In genomic region chr1:36708626-36709025, GRCm38 (mm10) we compare ENCODE assay signal across 9 mouse cellular contexts. TPM values are rescaled to one million over a fixed set of nuclear protein-coding genes. Genes with fewer than 3 reads are reported as not detected.
A peak's percentile ranks its signal among the peaks of the same experiment; 100 is the strongest.
DNase-seq lines count a peak whose midpoint lies in the region; ATAC-seq and TF ChIP-seq lines count a peak whose summit lies in the region.
"Had no signal": no experiment of that assay in that cellular context is flagged by ENCODE, and none has a peak within 500 bp of the region (broad histone marks: within the 10 kb centered on the region; RNA-seq: fewer than 3 reads in every experiment).

No protein-coding gene starts in this region.

- peaks cover 43% of the 10 kb centered on the region for H3K36me3 ChIP-seq in kidney, embryonic 15.5 days
- peaks cover 28% of the 10 kb centered on the region for H3K36me3 ChIP-seq in hindbrain, postnatal 0 days (ENCODE audit: insufficient read depth, low read length)
- H3K36me3 ChIP-seq in midbrain, embryonic 16.5 days (ENCODE audit: control insufficient read depth, insufficient read depth, low read length) = peaks cover 13% of the 10 kb centered on the region

- peak overlapping the region; percentile 69 for H3K4me2 ChIP-seq in kidney, embryonic 15.5 days
- peak overlapping the region; percentile 77 for H3K4me2 ChIP-seq in hindbrain, postnatal 0 days (ENCODE audit: low read depth, low read length)
- H3K4me2 ChIP-seq in midbrain, embryonic 16.5 days (ENCODE audit: low read length) = peak overlapping the region; percentile 82

- no peaks in the 10 kb centered on the region for H3K9me3 ChIP-seq in kidney, embryonic 15.5 days (replicated peaks)
- H3K9me3 ChIP-seq in hindbrain, postnatal 0 days (ENCODE audit: low read length) = no peaks in the 10 kb centered on the region
- H3K9me3 ChIP-seq in midbrain, embryonic 16.5 days (replicated peaks; ENCODE audit: control insufficient read depth, low read length, poor library complexity, severe bottlenecking) = no peaks in the 10 kb centered on the region

- TF ChIP-seq CTCF in cortical plate, adult 2 months (IDR thresholded peaks at IDR 0.05; ENCODE audit: extremely low read depth, insufficient read depth, low read length) = no peak
- TF ChIP-seq CTCF in hindbrain, postnatal 0 days (IDR thresholded peaks at IDR 0.05; ENCODE audit: low read depth) = no peak

- H3K4me3 ChIP-seq in kidney, embryonic 15.5 days (replicated peaks) = peak overlapping the region; percentile 97
- peak overlapping the region; percentile 86 for H3K4me3 ChIP-seq in cortical plate, adult 2 months (ENCODE audit: insufficient read depth, low read length)
- H3K4me3 ChIP-seq in hindbrain, postnatal 0 days (ENCODE audit: low read length) = peak overlapping the region; percentile 95
- H3K4me3 ChIP-seq in midbrain, embryonic 16.5 days (ENCODE audit: low read depth, low read length) = peak overlapping the region; percentile 85

- WGBS in kidney, embryonic 15.5 days = 72% methylated on average over 1 of the region's 1 CpGs
- 89% methylated on average over 1 of the region's 1 CpGs for WGBS in hindbrain, postnatal 0 days
- 95% methylated on average over 1 of the region's 1 CpGs for WGBS in midbrain, embryonic 16.5 days

- no peak for TF ChIP-seq POLR2A in cortical plate, adult 2 months (IDR thresholded peaks at IDR 0.05; ENCODE audit: extremely low read depth, insufficient read depth, low read length)

- H3K4me1 ChIP-seq in kidney, embryonic 15.5 days = peaks cover 26% of the 10 kb centered on the region
- peaks cover 2% of the 10 kb centered on the region; the same call in 1 of the 2 replicates for H3K4me1 ChIP-seq in cortical plate, adult 2 months (ENCODE audit: control insufficient read depth, insufficient read depth, low read length)
- H3K4me1 ChIP-seq in hindbrain, postnatal 0 days (ENCODE audit: insufficient read depth, low read length) = peaks cover 11% of the 10 kb centered on the region
- H3K4me1 ChIP-seq in midbrain, embryonic 16.5 days (ENCODE audit: control insufficient read depth, insufficient read depth, low read length) = peaks cover 15% of the 10 kb centered on the region

- DNase-seq in kidney, postnatal 10 days = no peak
- DNase-seq in hindbrain, postnatal 0 days (ENCODE audit: low spot score) = no peak
- no peak for DNase-seq in urinary bladder, postnatal 36 days (ENCODE audit: low spot score in 2 of 2)
- no peak for DNase-seq in frontal cortex, postnatal 14 days (ENCODE audit: low spot score in 2 of 2)

- no peak for ATAC-seq in kidney, embryonic 15.5 days (replicated peaks; ENCODE audit: low FRiP score)
- ATAC-seq in hindbrain, postnatal 0 days = no peak
- no peak for ATAC-seq in midbrain, embryonic 16.5 days
- no peak for ATAC-seq in granulocyte monocyte progenitor cell, adult 5-6 weeks (replicated peaks; ENCODE audit: poor library complexity, severe bottlenecking)

- peak overlapping the region; percentile 90 for H3K9ac ChIP-seq in kidney, embryonic 15.5 days
- peak overlapping the region; percentile 90 for H3K9ac ChIP-seq in hindbrain, postnatal 0 days (replicated peaks; ENCODE audit: low read length)
- H3K9ac ChIP-seq in midbrain, embryonic 16.5 days (ENCODE audit: low read depth, low read length) = peak overlapping the region; percentile 89

- H3K27ac ChIP-seq in kidney, embryonic 15.5 days = no peak overlapping the region
- H3K27ac ChIP-seq in cortical plate, adult 2 months (ENCODE audit: insufficient read depth, low read length) = no peak overlapping the region
- no peak overlapping the region for H3K27ac ChIP-seq in hindbrain, postnatal 0 days
- H3K27ac ChIP-seq in midbrain, embryonic 16.5 days (ENCODE audit: low read length) = no peak overlapping the region

- H3K27me3 ChIP-seq in kidney, embryonic 15.5 days = no peaks in the 10 kb centered on the region
- H3K27me3 ChIP-seq in hindbrain, postnatal 0 days (ENCODE audit: insufficient read depth, low read length) = no peaks in the 10 kb centered on the region
- no peaks in the 10 kb centered on the region for H3K27me3 ChIP-seq in midbrain, embryonic 16.5 days (ENCODE audit: control insufficient read depth, insufficient read depth, low read depth, low read length)

RNA-seq across cellular contexts. Expression of gene 4933424G06Rik, which starts 1.3 kb away (rescaled TPM):
- not detected in 2 replicates for polyA plus RNA-seq in kidney, embryonic 15.5 days (2015; fragmentation: Nextera tagmentation; extraction: Ambion mirVana)
- 0.15 and 0.62 TPM in 2 replicates for polyA plus RNA-seq in cortical plate, adult 2 months (2012; rRNA removed)
- total RNA-seq in hindbrain, postnatal 0 days (2014; rRNA removed) = not detected in 2 replicates
- 0.77 and 0.89 TPM in 2 replicates for polyA plus RNA-seq in hindbrain, postnatal 0 days (2015; fragmentation: Nextera tagmentation; extraction: Ambion mirVana)
- polyA plus RNA-seq in midbrain, embryonic 16.5 days (2015; fragmentation: Nextera tagmentation; extraction: Ambion mirVana) = 0.75 and 1.2 TPM in 2 replicates
- total RNA-seq in granulocyte monocyte progenitor cell, adult 5-6 weeks (2014; fragmentation: Nextera tagmentation) = not detected in 2 replicates
- not detected in 2 replicates for total RNA-seq in granulocyte monocyte progenitor cell, adult 5-6 weeks (2017)
- polyA plus RNA-seq: large intestine, adult 2 months had no signal

RNA-seq across cellular contexts. Expression of gene Actr1b, which starts 5.6 kb away (rescaled TPM):
- 102 and 112 TPM in 2 replicates for polyA plus RNA-seq in kidney, embryonic 15.5 days (2015; fragmentation: Nextera tagmentation; extraction: Ambion mirVana)
- 479 and 532 TPM in 2 replicates for polyA plus RNA-seq in cortical plate, adult 2 months (2012; rRNA removed)
- 174 and 178 TPM in 2 replicates for total RNA-seq in hindbrain, postnatal 0 days (2014; rRNA removed)
- 117 and 119 TPM in 2 replicates for polyA plus RNA-seq in hindbrain, postnatal 0 days (2015; fragmentation: Nextera tagmentation; extraction: Ambion mirVana)
- 92.3 and 106 TPM in 2 replicates for polyA plus RNA-seq in midbrain, embryonic 16.5 days (2015; fragmentation: Nextera tagmentation; extraction: Ambion mirVana)
- total RNA-seq in granulocyte monocyte progenitor cell, adult 5-6 weeks (2014; fragmentation: Nextera tagmentation) = 34.3 and 59.5 TPM in 2 replicates
- total RNA-seq in granulocyte monocyte progenitor cell, adult 5-6 weeks (2017) = 30.8 and 37.7 TPM in 2 replicates

RNA-seq across cellular contexts. Expression of gene Cox5b, which starts 17.4 kb away (rescaled TPM):
- 702 and 727 TPM in 2 replicates for polyA plus RNA-seq in kidney, embryonic 15.5 days (2015; fragmentation: Nextera tagmentation; extraction: Ambion mirVana)
- 654 and 745 TPM in 2 replicates for polyA plus RNA-seq in cortical plate, adult 2 months (2012; rRNA removed)
- 346 and 404 TPM in 2 replicates for total RNA-seq in hindbrain, postnatal 0 days (2014; rRNA removed)
- polyA plus RNA-seq in hindbrain, postnatal 0 days (2015; fragmentation: Nextera tagmentation; extraction: Ambion mirVana) = 977 and 1,021 TPM in 2 replicates
- 577 and 626 TPM in 2 replicates for polyA plus RNA-seq in midbrain, embryonic 16.5 days (2015; fragmentation: Nextera tagmentation; extraction: Ambion mirVana)
- total RNA-seq in granulocyte monocyte progenitor cell, adult 5-6 weeks (2014; fragmentation: Nextera tagmentation) = 609 and 614 TPM in 2 replicates
- total RNA-seq in granulocyte monocyte progenitor cell, adult 5-6 weeks (2017) = 494 and 585 TPM in 2 replicates

RNA-seq across cellular contexts. Expression of gene Fam178b, which starts 25.6 kb away (rescaled TPM):
- polyA plus RNA-seq in kidney, embryonic 15.5 days (2015; fragmentation: Nextera tagmentation; extraction: Ambion mirVana) = 0.67 and 1.3 TPM in 2 replicates
- 0.89 and 1.3 TPM in 2 replicates for polyA plus RNA-seq in cortical plate, adult 2 months (2012; rRNA removed)
- not detected in 2 replicates for total RNA-seq in hindbrain, postnatal 0 days (2014; rRNA removed)
- polyA plus RNA-seq in hindbrain, postnatal 0 days (2015; fragmentation: Nextera tagmentation; extraction: Ambion mirVana) = 0.21 and 0.41 TPM in 2 replicates
- 0.33 TPM in 1 of 2 replicates, not detected in the other for polyA plus RNA-seq in midbrain, embryonic 16.5 days (2015; fragmentation: Nextera tagmentation; extraction: Ambion mirVana)
- 3.6 TPM in 1 of 2 replicates, not detected in the other for total RNA-seq in granulocyte monocyte progenitor cell, adult 5-6 weeks (2014; fragmentation: Nextera tagmentation)
- total RNA-seq in granulocyte monocyte progenitor cell, adult 5-6 weeks (2017) = not detected in 2 replicates

RNA-seq across cellular contexts. Expression of gene Zap70, which starts 53.0 kb away (rescaled TPM):
- 0.23 and 0.44 TPM in 2 replicates for polyA plus RNA-seq in kidney, embryonic 15.5 days (2015; fragmentation: Nextera tagmentation; extraction: Ambion mirVana)
- polyA plus RNA-seq in cortical plate, adult 2 months (2012; rRNA removed) = 2.0 and 2.2 TPM in 2 replicates
- 1.6 and 6.3 TPM in 2 replicates for total RNA-seq in hindbrain, postnatal 0 days (2014; rRNA removed)
- 2.1 and 2.7 TPM in 2 replicates for polyA plus RNA-seq in hindbrain, postnatal 0 days (2015; fragmentation: Nextera tagmentation; extraction: Ambion mirVana)
- polyA plus RNA-seq in midbrain, embryonic 16.5 days (2015; fragmentation: Nextera tagmentation; extraction: Ambion mirVana) = 2.0 and 2.6 TPM in 2 replicates
- total RNA-seq in granulocyte monocyte progenitor cell, adult 5-6 weeks (2014; fragmentation: Nextera tagmentation) = not detected in 2 replicates
- total RNA-seq in granulocyte monocyte progenitor cell, adult 5-6 weeks (2017) = 0.13 TPM in 1 of 2 replicates, not detected in the other
